Mouse (Mus musculus) liver, postnatal 0 days (tissue): ENCODE measurements around the gene Pi4kb. TPM values are rescaled to one million over a fixed set of nuclear protein-coding genes. Genes with fewer than 3 reads are reported as not detected.
"Not testable (repeated sequence)": the region's sequence is repeated elsewhere in the genome, so short reads cannot be mapped to it uniquely, and the experiment has no call there.

ENCODE experiments used
- ATAC-seq: fragments of 200-750 bp; cut with Nextera tagmentation; 2 replicates; pipeline ENCODE4 v1.8.0; 2017; ENCODE audit warnings: mild to moderate bottlenecking, moderate library complexity
- DNase-seq: peaks from one replicate; pipeline ENCODE4 v3.0.0-alpha.2; 2016
- H3K27ac ChIP-seq: fragments of 300-500 bp; sonication (generic); 2 replicates; pipeline ENCODE4 v1.5.1; 2014; ENCODE audit warnings: antibody characterized with exemption, moderate library complexity, mild to moderate bottlenecking, low read depth
- H3K27me3 ChIP-seq: fragments of 300-500 bp; sonication (generic); 2 replicates; pipeline ENCODE4 v1.6.1; 2014; ENCODE audit warnings: low read length, control low read depth, mixed read lengths; ENCODE audit not compliant: insufficient read depth
- H3K36me3 ChIP-seq: fragments of 300-500 bp; sonication (generic); replicated peaks from 2 replicates; pipeline ENCODE4 v1.6.1; 2014; ENCODE audit warnings: mild to moderate bottlenecking, control low read depth, low read length, moderate library complexity, mixed read lengths; ENCODE audit not compliant: insufficient read depth
- H3K4me1 ChIP-seq: fragments of 300-500 bp; sonication (generic); 2 replicates; pipeline ENCODE4 v1.6.1; 2014; ENCODE audit warnings: antibody characterized with exemption, mild to moderate bottlenecking, control low read depth; ENCODE audit not compliant: insufficient read depth
- H3K4me2 ChIP-seq: fragments of 300-500 bp; sonication (generic); 2 replicates; pipeline ENCODE4 v1.6.1; 2014; ENCODE audit warnings: low read depth, mild to moderate bottlenecking, low read length, moderate library complexity, mixed read lengths
- H3K4me3 ChIP-seq: fragments of 300-500 bp; sonication (generic); 2 replicates; pipeline ENCODE4 v1.5.1; 2014; ENCODE audit warnings: low read depth, low read length
- H3K9ac ChIP-seq: fragments of 300-500 bp; sonication (generic); replicated peaks from 2 replicates; pipeline ENCODE4 v1.6.1; 2014; ENCODE audit warnings: mild to moderate bottlenecking, moderate library complexity
- H3K9me3 ChIP-seq: fragments of 300-500 bp; sonication (generic); 2 replicates; pipeline ENCODE4 v1.6.1; 2016; ENCODE audit warnings: mild to moderate bottlenecking, control low read depth, low read length, mixed read lengths
- CTCF ChIP-seq: sonication (generic); IDR thresholded peaks from 2 replicates; pipeline ENCODE4 v1.5.1; 2016; ENCODE audit warnings: antibody characterized with exemption, low read depth
- EP300 ChIP-seq: IDR thresholded peaks from 2 replicates; pipeline ENCODE4 v1.6.1; 2016; ENCODE audit warnings: antibody characterized with exemption, low read depth, mild to moderate bottlenecking
- WGBS: fragments of 180-500 bp; shearing (Covaris S2); extraction: QIAGEN DNeasy Blood & Tissue Kit; methylation state at CpG from one replicate; pipeline ENCODE4 v1.1.7; 2014; ENCODE audit not compliant: insufficient replicate concordance; 5-methylcytosine and 5-hydroxymethylcytosine counted together
- polyA plus RNA-seq: library from polyadenylated mRNA; unstranded; fragments of >200 nt; fragmentation: Nextera tagmentation; extraction: Ambion mirVana; gene quantifications from 2 replicates; pipeline ENCODE4 v1.2.1, GENCODE M21; 2015

Gene Pi4kb
- polyA plus RNA-seq, 1 experiment from 2014 or later, result 5.4 TPM

GRCm38 (mm10) chr3:95016532-95017056 is 42.1 kb downstream of the Pi4kb start:
- H3K9ac ChIP-seq, result peak overlapping the region; percentile 80
- no peaks in the 10 kb centered on the region for H3K27me3 ChIP-seq
- ATAC-seq (no peak), DNase-seq (no peak)
- TF ChIP-seq CTCF (peak; percentile 23; the same call in 1 of the 2 replicates), EP300 (no peak)
- H3K9me3 ChIP-seq, result no peaks in the 10 kb centered on the region
- peak overlapping the region; percentile 95 for H3K4me3 ChIP-seq
- peak overlapping the region; percentile 97 for H3K27ac ChIP-seq
- peaks cover 26% of the 10 kb centered on the region for H3K4me1 ChIP-seq
- peak overlapping the region; percentile 96 for H3K4me2 ChIP-seq
- H3K36me3 ChIP-seq, result peaks cover 11% of the 10 kb centered on the region
- 5% methylated on average over 21 of the region's 21 CpGs for WGBS

DNA sequence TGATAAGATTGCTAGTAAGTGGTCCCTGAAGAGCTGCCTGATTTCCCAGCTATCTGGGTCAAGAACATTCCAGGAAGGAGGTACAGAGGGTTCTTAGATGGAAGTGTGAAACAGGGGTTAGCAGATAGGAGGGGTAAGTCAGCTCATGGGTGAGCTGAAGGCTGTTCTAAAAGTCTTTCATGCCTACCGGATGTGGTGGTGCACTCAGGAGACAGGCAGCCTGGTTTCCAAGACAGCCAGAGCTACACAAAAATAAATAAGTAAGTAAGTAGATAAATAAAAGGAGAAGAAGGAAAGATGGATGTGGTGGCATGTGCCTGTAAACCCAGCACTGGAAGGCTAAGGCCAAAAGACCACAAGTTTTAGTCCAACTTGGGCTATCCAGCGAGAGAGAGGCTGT is 44.2 kb downstream of the Pi4kb start:
- H3K4me2 ChIP-seq, result no peak overlapping the region
- no peak overlapping the region for H3K4me3 ChIP-seq
- ATAC-seq (no peak), DNase-seq (no peak)
- H3K9ac ChIP-seq, result no peak overlapping the region
- peaks cover 17% of the 10 kb centered on the region for H3K4me1 ChIP-seq
- no peaks in the 10 kb centered on the region for H3K36me3 ChIP-seq
- H3K27me3 ChIP-seq, result no peaks in the 10 kb centered on the region
- no peak overlapping the region for H3K27ac ChIP-seq
- WGBS, result 71% methylated on average over 2 of the region's 2 CpGs
- H3K9me3 ChIP-seq, result no peaks in the 10 kb centered on the region
- TF ChIP-seq EP300 (no peak), CTCF (no peak)

GRCm38 (mm10) chr3:95020956-95021355 is 46.4 kb downstream of the Pi4kb start:
- not testable (repeated sequence) for H3K4me3 ChIP-seq, H3K4me2 ChIP-seq, H3K27ac ChIP-seq, H3K9ac ChIP-seq, H3K9me3 ChIP-seq, H3K27me3 ChIP-seq, DNase-seq, H3K36me3 ChIP-seq, ATAC-seq
- WGBS, result 77% methylated on average over 5 of the region's 5 CpGs
- peaks cover 15% of the 10 kb centered on the region for H3K4me1 ChIP-seq

- H3K9me3 ChIP-seq, result no peaks in the 10 kb centered on the region
- no peak for TF ChIP-seq CTCF
- no peak for TF ChIP-seq EP300
- no peak overlapping the region for H3K4me3 ChIP-seq
- 45% methylated on average over 11 of the region's 11 CpGs for WGBS
- H3K27me3 ChIP-seq, result no peaks in the 10 kb centered on the region
- 0 out of 2 replicates have a peak overlapping the region, but pooled peaks have one; percentile 34 for H3K9ac ChIP-seq
- peaks cover 8% of the 10 kb centered on the region for H3K4me1 ChIP-seq
- no peak overlapping the region for H3K4me2 ChIP-seq
- DNase-seq (no peak), ATAC-seq (peak; percentile 35)
- H3K36me3 ChIP-seq, result no peaks in the 10 kb centered on the region
- no peak overlapping the region for H3K27ac ChIP-seq
Measured at GRCm38 (mm10) chr3:95024551-95024950, 50.0 kb downstream of the Pi4kb start.

DNA sequence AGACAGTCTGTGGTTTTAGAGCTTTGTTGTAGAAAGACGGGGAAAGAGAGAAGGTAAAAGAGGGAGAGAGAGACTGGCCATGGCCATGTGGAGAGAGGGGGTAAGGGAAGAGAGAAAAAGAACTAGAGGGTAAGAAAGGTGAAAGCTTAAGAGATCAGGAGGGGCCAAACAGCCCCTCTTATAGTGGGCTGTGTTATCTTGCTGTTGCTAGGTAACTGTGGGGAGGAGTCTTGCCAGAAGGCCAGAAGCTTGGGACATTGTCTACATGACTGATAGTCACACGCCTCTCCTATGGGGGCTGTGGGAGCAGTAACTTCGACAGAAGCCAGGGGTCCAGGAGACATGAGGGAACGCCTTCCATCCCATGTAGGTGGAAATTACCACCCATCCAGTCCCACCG is 50.7 kb downstream of the Pi4kb start:
- DNase-seq, result no peak
- Histone ChIP-seq H3K4me3 (no peak overlapping the region), H3K27me3 (no peaks in the 10 kb centered on the region), H3K4me2 (no peak overlapping the region), H3K9ac (0 out of 2 replicates have a peak overlapping the region, but pooled peaks have one; percentile 34), H3K27ac (no peak overlapping the region), H3K9me3 (no peaks in the 10 kb centered on the region), H3K4me1 (peaks cover 8% of the 10 kb centered on the region), H3K36me3 (peaks cover under 1% of the 10 kb centered on the region; the same call in 1 of the 2 replicates)
- 52% methylated on average over 5 of the region's 5 CpGs for WGBS
- TF ChIP-seq CTCF (no peak), EP300 (no peak)
- ATAC-seq, result no peak

DNA sequence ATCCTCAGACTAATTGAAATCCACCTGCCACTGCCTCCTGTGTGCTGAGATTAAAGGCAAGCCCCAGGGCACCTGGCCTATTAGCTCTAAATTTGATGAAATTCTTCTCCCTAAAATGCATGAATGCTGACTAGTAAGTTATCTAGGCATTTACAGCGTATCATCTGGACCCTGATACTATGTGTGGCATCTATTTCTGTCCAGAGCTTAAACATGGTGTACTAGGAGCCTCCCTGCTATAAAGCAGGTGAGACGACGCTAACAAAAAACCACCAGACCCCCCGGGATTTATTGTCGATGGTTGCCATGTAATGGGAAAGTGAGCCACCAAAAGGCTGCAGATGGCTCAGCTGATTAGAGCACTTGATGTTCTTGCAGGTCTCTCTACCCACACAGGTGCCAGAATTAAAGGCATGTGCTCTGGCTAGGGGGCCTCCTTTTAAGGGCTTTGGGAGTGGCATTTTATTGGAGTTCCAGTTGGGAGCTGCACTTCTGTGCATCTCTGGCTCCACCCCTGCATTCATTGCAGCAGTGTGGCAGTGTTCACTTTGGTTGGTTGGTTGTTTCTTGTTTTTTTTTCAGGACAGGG is 52.6 kb downstream of the Pi4kb start:
- Histone ChIP-seq H3K36me3 (peaks cover 18% of the 10 kb centered on the region), H3K27me3 (no peaks in the 10 kb centered on the region), H3K4me3 (no peak overlapping the region), H3K9me3 (no peaks in the 10 kb centered on the region), H3K27ac (no peak overlapping the region), H3K4me2 (no peak overlapping the region), H3K9ac (no peak overlapping the region), H3K4me1 (peaks cover 8% of the 10 kb centered on the region)
- WGBS, result 58% methylated on average over 5 of the region's 5 CpGs
- DNase-seq, result no peak
- ATAC-seq, result no peak
- TF ChIP-seq EP300, result no peak
- no peak for TF ChIP-seq CTCF
